Mouse (Mus musculus) liver, embryonic 14.5 days (tissue): ENCODE measurements around the gene Lztr1.

Source experiments
- CTCF ChIP-seq: IDR thresholded peaks from 2 replicates; pipeline ENCODE4 v1.5.1; 2016; ENCODE audit warnings: antibody characterized with exemption, low read depth, control low read depth
- EP300 ChIP-seq: IDR thresholded peaks from 2 replicates; pipeline ENCODE4 v1.6.1; 2016; ENCODE audit warnings: antibody characterized with exemption, low read depth

DNA sequence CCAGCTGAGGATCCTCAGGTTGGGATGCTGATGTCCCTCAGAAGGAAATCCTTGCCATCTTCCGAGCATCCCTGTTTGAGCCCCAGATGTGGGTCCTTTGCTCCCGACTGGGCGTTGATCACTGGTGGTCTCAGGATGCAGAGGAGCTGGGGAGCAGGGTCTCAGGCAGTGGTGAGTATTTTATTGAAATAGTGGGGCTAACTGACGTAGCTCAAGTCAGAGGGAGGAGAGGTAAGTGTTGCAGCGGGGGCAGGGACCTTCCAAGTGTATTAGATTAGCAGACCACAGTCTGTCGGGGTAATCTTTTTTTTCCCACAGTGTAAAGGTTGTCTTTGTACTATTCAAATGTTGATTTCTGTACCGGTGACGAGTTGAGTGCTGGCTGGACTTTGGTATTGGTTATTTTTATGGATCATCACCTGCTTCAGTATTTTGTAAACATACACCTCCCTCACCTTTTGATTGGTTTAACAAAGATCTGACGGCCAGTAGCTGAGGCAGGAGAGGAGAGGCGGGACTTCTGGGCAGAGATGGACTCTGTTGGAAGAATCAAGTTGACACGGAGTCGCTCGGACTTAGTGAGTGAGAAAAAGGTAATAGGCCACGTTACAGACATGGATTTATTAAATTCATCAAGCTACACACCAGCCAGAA is 24.3 kb downstream of the Lztr1 start:
- TF ChIP-seq CTCF (no peak), EP300 (no peak)
